Mouse (Mus musculus) midbrain, embryonic 12.5 days (tissue): ENCODE data around the gene Med19. TPM values are rescaled to one million over a fixed set of nuclear protein-coding genes. Genes with fewer than 3 reads are reported as not detected.

Experiments used
- ATAC-seq: fragments of 200-750 bp; cut with Nextera tagmentation; 2 replicates; pipeline ENCODE4 v1.8.0; 2017; ENCODE audit warnings: low read depth, moderate TSS enrichment, moderate library complexity; ENCODE audit not compliant: low FRiP score
- H3K27ac ChIP-seq: fragments of 300-500 bp; sonication (generic); replicated peaks from 2 replicates; pipeline ENCODE4 v1.5.1; 2016; ENCODE audit warnings: mild to moderate bottlenecking
- H3K27me3 ChIP-seq: fragments of 300-500 bp; sonication (generic); 2 replicates; pipeline ENCODE4 v1.6.1; 2016; ENCODE audit warnings: mild to moderate bottlenecking
- H3K36me3 ChIP-seq: fragments of 300-500 bp; sonication (generic); 2 replicates; pipeline ENCODE4 v1.6.1; 2016
- H3K4me1 ChIP-seq: fragments of 300-500 bp; sonication (generic); 2 replicates; pipeline ENCODE4 v1.6.1; 2016
- H3K4me2 ChIP-seq: fragments of 300-500 bp; sonication (generic); replicated peaks from 2 replicates; pipeline ENCODE4 v1.6.1; 2016; ENCODE audit warnings: mild to moderate bottlenecking, moderate library complexity
- H3K4me3 ChIP-seq: fragments of 300-500 bp; sonication (generic); 2 replicates; pipeline ENCODE4 v1.5.1; 2016; ENCODE audit warnings: mild to moderate bottlenecking
- H3K9ac ChIP-seq: fragments of 300-500 bp; sonication (generic); replicated peaks from 2 replicates; pipeline ENCODE4 v1.6.1; 2016; ENCODE audit warnings: mild to moderate bottlenecking, moderate library complexity
- H3K9me3 ChIP-seq: fragments of 300-500 bp; sonication (generic); 2 replicates; pipeline ENCODE4 v1.6.1; 2016; ENCODE audit warnings: mild to moderate bottlenecking
- WGBS: fragments of 180-500 bp; shearing (Covaris S2); methylation state at CpG from one replicate; pipeline ENCODE4 v1.1.7; 2016; 5-methylcytosine and 5-hydroxymethylcytosine counted together
- polyA plus RNA-seq: library from polyadenylated mRNA; unstranded; fragments of >200 nt; fragmentation: Nextera tagmentation; extraction: Ambion mirVana; gene quantifications from 2 replicates; pipeline ENCODE4 v1.2.1, GENCODE M21; 2016

The Med19 gene
- polyA plus RNA-seq, 1 experiment from 2014 or later, result 51.8 TPM

DNA sequence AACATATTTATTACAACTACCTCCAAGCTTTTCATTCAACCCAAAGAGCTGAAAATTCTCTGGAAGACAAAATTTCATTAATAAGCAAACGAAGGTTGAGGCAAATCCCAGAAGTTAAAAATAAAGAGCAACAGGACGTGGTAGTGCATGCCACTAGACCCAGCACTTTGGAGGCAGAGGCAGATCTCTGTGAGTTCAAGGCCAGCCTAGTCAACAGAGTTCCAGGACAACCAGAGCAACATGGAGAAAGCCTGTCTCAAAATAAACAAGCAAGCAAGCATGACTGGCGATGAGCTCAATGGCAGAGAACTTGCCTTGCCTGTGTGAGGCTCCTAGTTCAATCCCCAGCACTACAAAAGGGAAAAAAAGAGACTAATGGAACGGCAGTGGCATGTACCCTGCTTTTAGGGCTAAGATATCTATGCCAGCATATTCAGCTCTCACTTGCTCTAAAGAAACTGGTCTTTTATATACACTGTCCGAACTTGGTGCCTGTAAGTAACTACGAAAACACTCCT, 31.1 kb upstream of the Med19 start:
- H3K9me3 ChIP-seq, result no peaks in the 10 kb centered on the region
- peak overlapping the region; percentile 80 for H3K4me2 ChIP-seq
- peaks cover 11% of the 10 kb centered on the region; the same call in 1 of the 2 replicates for H3K4me1 ChIP-seq
- H3K4me3 ChIP-seq, result no peak overlapping the region
- 0 out of 2 replicates have a peak, but pooled peaks cover under 1% of the 10 kb centered on the region for H3K36me3 ChIP-seq
- no peak overlapping the region for H3K27ac ChIP-seq
- no peaks in the 10 kb centered on the region for H3K27me3 ChIP-seq
- WGBS, result 96% methylated on average over 6 of the region's 6 CpGs
- no peak overlapping the region for H3K9ac ChIP-seq
- ATAC-seq, result no peak

DNA sequence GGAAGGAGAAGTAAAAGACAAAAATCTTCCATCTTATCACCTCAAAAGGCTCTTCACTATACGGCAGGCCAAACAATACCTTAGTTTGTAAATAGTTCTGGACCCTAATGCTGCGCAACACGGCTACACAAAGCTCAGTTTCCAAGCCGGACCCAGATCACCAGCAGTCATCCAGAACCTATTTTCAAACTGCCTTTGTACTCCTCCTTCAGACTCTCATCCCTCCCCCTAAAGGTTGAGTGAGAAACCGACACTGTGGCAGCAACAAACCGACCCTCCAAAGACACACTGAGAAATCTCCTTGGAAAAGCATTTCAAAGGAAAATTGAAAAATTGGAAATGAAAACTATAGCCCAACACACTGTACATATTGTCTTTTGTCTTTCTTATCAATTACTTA, 29.8 kb upstream of the Med19 start:
- H3K27me3 ChIP-seq, result no peaks in the 10 kb centered on the region
- no peak overlapping the region; the same call in 1 of the 2 replicates for H3K27ac ChIP-seq
- peak overlapping the region; percentile 59 for H3K9ac ChIP-seq
- H3K9me3 ChIP-seq, result no peaks in the 10 kb centered on the region
- peak overlapping the region; percentile 80 for H3K4me2 ChIP-seq
- 29% methylated on average over 6 of the region's 6 CpGs for WGBS
- no peaks in the 10 kb centered on the region for H3K36me3 ChIP-seq
- peaks cover 11% of the 10 kb centered on the region; the same call in 1 of the 2 replicates for H3K4me1 ChIP-seq
- ATAC-seq, result no peak
- peak overlapping the region; percentile 80 for H3K4me3 ChIP-seq

DNA sequence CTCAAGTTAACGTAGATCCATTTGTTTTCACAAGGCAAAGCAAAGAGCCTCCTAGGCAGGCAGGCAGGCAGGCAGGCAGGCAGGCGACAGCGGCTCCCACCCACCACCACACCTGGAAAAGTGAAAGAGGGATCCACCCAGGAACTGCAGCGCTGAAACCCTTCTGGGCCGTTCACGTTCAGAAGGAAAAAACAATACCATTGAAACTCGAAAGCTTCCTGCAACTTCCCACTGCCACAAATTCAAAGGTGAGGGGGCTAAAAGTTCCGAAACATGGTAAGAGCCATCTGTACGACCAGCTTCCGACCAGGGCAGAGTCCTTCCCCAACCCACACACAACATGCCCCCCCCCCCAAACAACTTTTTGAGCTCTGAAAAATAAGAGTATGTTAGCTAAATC, 28.5 kb upstream of the Med19 start:
- no peaks in the 10 kb centered on the region for H3K27me3 ChIP-seq
- under 1% methylated on average over 10 of the region's 10 CpGs for WGBS
- H3K4me1 ChIP-seq, result peaks cover 11% of the 10 kb centered on the region; the same call in 1 of the 2 replicates
- peak overlapping the region; percentile 80 for H3K4me2 ChIP-seq
- H3K36me3 ChIP-seq, result no peaks in the 10 kb centered on the region
- no peaks in the 10 kb centered on the region for H3K9me3 ChIP-seq
- H3K4me3 ChIP-seq, result peak overlapping the region; percentile 80
- peak overlapping the region; percentile 89 for H3K9ac ChIP-seq
- 0 out of 2 replicates have a peak overlapping the region, but pooled peaks have one; percentile 46 for H3K27ac ChIP-seq
- no peak for ATAC-seq

- Histone ChIP-seq H3K27me3 (no peaks in the 10 kb centered on the region), H3K36me3 (no peaks in the 10 kb centered on the region), H3K9ac (peak within 1 kb of the TSS; percentile 89), H3K9me3 (no peaks in the 10 kb centered on the region), H3K27ac (peak within 1 kb of the TSS; percentile 93), H3K4me1 (peaks cover 11% of the 10 kb centered on the region; the same call in 1 of the 2 replicates), H3K4me2 (peak within 1 kb of the TSS; percentile 80), H3K4me3 (peak within 1 kb of the TSS; percentile 80)
- under 1% methylated on average over 15 of the region's 15 CpGs for WGBS
- ATAC-seq, result peak; percentile 98
These were observed 27.6 kb upstream of the Med19 start, which contains the start of gene Ctnnd1 for GRCm38 (mm10) chr2:84650464-84651195. Gene Ctnnd1 (minus strand): TSS chr2:84650765.

- no peak overlapping the region for H3K4me3 ChIP-seq
- no peaks in the 10 kb centered on the region for H3K36me3 ChIP-seq
- ATAC-seq, result no peak
- no peaks in the 10 kb centered on the region for H3K27me3 ChIP-seq
- no peak overlapping the region for H3K9ac ChIP-seq
- H3K4me1 ChIP-seq, result 0 out of 2 replicates have a peak, but pooled peaks cover 4% of the 10 kb centered on the region
- no peak overlapping the region for H3K4me2 ChIP-seq
- H3K27ac ChIP-seq, result no peak overlapping the region
- no peaks in the 10 kb centered on the region for H3K9me3 ChIP-seq
These were observed 24.8 kb upstream of the Med19 start for GRCm38 (mm10) chr2:84653354-84653753.

DNA sequence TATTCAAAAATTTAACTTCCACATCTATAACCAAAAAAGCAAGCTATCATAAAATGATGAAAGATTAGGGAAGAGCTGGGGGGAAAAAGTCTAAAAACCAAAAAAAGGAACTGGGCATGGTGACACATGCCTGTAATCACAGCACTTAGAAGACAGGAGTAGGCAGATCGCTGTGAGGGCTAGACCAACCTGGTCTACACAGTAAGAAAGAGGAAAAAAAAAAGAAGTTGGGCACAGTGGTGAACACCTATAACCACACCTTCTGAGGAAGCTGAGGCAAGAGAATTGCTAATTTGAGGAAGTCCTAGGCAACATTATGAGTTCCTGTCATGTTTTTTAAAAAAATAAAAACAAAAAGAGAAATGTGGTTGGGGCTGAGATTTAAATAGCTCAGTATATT, 22.3 kb upstream of the Med19 start:
- H3K9ac ChIP-seq, result no peak overlapping the region
- no peaks in the 10 kb centered on the region for H3K27me3 ChIP-seq
- no peak overlapping the region for H3K4me2 ChIP-seq
- no peak overlapping the region for H3K4me3 ChIP-seq
- no peaks in the 10 kb centered on the region for H3K4me1 ChIP-seq
- no peak overlapping the region for H3K27ac ChIP-seq
- no peak for ATAC-seq
- no peaks in the 10 kb centered on the region for H3K36me3 ChIP-seq
- 62% methylated on average over 1 of the region's 1 CpGs for WGBS
- H3K9me3 ChIP-seq, result no peaks in the 10 kb centered on the region

GRCm38 (mm10) chr2:84658806-84659205, 19.4 kb upstream of the Med19 start, which contains the start of gene Btbd18:
Gene Btbd18 (plus strand): TSS chr2:84659079.
- 0 out of 2 replicates have a peak, but pooled peaks have one; percentile 30 for ATAC-seq
- H3K9ac ChIP-seq, result no peak within 1 kb of the TSS
- 92% methylated on average over 32 of the region's 32 CpGs for WGBS

DNA sequence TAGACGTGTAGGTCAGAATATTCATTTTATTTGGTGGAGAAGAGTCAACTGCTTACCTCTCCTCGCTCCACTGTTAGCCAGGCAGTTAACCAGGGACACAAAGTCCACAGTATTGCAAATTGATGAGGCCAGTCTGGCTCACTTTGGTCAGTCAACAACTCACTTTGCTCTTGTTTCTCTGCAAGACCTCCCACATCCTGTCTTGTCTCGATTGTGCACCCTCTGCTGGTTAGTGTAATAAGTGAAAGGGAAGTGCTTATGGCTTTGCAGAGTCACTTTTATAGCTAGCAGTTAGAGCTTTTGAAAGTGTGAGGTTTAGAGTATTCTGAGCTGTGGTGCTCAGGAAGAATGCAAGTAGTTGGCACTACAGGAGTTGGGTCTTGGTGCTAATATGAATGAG, 17.9 kb upstream of the Med19 start:
- H3K36me3 ChIP-seq, result no peaks in the 10 kb centered on the region
- 0 out of 2 replicates have a peak, but pooled peaks cover 3% of the 10 kb centered on the region for H3K9me3 ChIP-seq
- ATAC-seq, result no peak
- no peak overlapping the region for H3K4me2 ChIP-seq
- 73% methylated on average over 3 of the region's 3 CpGs for WGBS
- H3K4me1 ChIP-seq, result no peaks in the 10 kb centered on the region
- H3K27me3 ChIP-seq, result no peaks in the 10 kb centered on the region
- H3K4me3 ChIP-seq, result no peak overlapping the region
- H3K27ac ChIP-seq, result no peak overlapping the region
- no peak overlapping the region for H3K9ac ChIP-seq

More at GRCm38 (mm10) chr2:84658806-84659205, 19.4 kb upstream of the Med19 start, which contains the start of gene Btbd18:
- no peak within 1 kb of the TSS for H3K4me2 ChIP-seq
- no peak within 1 kb of the TSS for H3K27ac ChIP-seq
- H3K4me1 ChIP-seq, result no peaks in the 10 kb centered on the region
- no peaks in the 10 kb centered on the region for H3K27me3 ChIP-seq
- no peaks in the 10 kb centered on the region for H3K36me3 ChIP-seq
- 0 out of 2 replicates have a peak, but pooled peaks cover 3% of the 10 kb centered on the region for H3K9me3 ChIP-seq
- no peak within 1 kb of the TSS for H3K4me3 ChIP-seq

DNA sequence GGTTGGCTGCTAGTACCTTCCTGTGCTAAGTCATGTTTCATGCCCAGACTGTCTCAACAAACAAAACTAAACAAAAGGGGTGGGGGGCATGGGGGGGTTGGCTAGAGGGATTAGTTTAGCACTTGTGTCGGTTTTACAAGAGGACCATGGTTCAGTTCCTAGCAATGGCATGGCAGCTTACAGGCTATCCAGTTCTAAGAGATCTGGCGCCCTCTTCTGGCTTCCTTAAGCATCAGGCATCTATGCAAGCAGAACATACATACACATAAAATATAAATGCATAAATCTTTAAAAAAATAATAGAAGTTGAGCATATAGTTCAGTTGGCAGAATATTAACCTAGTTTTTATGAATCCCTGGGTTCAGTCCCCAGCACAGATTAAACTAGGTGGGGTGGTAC, 15.3 kb upstream of the Med19 start:
- no peaks in the 10 kb centered on the region for H3K27me3 ChIP-seq
- WGBS, result 22% methylated on average over 2 of the region's 2 CpGs
- 0 out of 2 replicates have a peak, but pooled peaks cover 3% of the 10 kb centered on the region for H3K9me3 ChIP-seq
- no peak overlapping the region for H3K27ac ChIP-seq
- H3K4me3 ChIP-seq, result no peak overlapping the region
- no peak overlapping the region for H3K9ac ChIP-seq
- no peak overlapping the region for H3K4me2 ChIP-seq
- peak; percentile 42; the same call in 1 of the 2 replicates for ATAC-seq
- H3K4me1 ChIP-seq, result no peaks in the 10 kb centered on the region
- H3K36me3 ChIP-seq, result no peaks in the 10 kb centered on the region

GRCm38 (mm10) chr2:84666081-84666480, 12.1 kb upstream of the Med19 start:
- no peaks in the 10 kb centered on the region for H3K27me3 ChIP-seq
- 69% methylated on average over 12 of the region's 12 CpGs for WGBS
- H3K4me2 ChIP-seq, result no peak overlapping the region
- H3K9ac ChIP-seq, result no peak overlapping the region
- H3K36me3 ChIP-seq, result peaks cover 10% of the 10 kb centered on the region; the same call in 1 of the 2 replicates
- H3K9me3 ChIP-seq, result 0 out of 2 replicates have a peak, but pooled peaks cover 3% of the 10 kb centered on the region
- no peak overlapping the region for H3K4me3 ChIP-seq
- H3K4me1 ChIP-seq, result peaks cover 11% of the 10 kb centered on the region
- no peak for ATAC-seq
- H3K27ac ChIP-seq, result no peak overlapping the region

- no peaks in the 10 kb centered on the region for H3K9me3 ChIP-seq
- H3K36me3 ChIP-seq, result peaks cover 35% of the 10 kb centered on the region
- WGBS, result 4% methylated on average over 39 of the region's 39 CpGs
These were observed 8.2 kb upstream of the Med19 start for GRCm38 (mm10) chr2:84669828-84670568.

More at GRCm38 (mm10) chr2:84669828-84670568, 8.2 kb upstream of the Med19 start:
- Histone ChIP-seq H3K4me2 (peak overlapping the region; percentile 71), H3K4me1 (peaks cover 11% of the 10 kb centered on the region), H3K4me3 (peak overlapping the region; percentile 78), H3K27ac (peak overlapping the region; percentile 93), H3K27me3 (no peaks in the 10 kb centered on the region), H3K9ac (peak overlapping the region; percentile 85)
- peak; percentile 84 for ATAC-seq
